Mouse (Mus musculus) kidney, embryonic 14.5 days (tissue): Measurements from ENCODE around the gene Epn1. TPM values are rescaled to one million over a fixed set of nuclear protein-coding genes. Genes with fewer than 3 reads are reported as not detected.
A peak's percentile ranks its signal among the peaks of the same experiment; 100 is the strongest.

Source experiments
- ATAC-seq: fragments of 200-750 bp; cut with Nextera tagmentation; 2 replicates; pipeline ENCODE4 v1.8.0; 2017; ENCODE audit warnings: moderate number of reproducible peaks, mild to moderate bottlenecking, moderate TSS enrichment, moderate library complexity; ENCODE audit not compliant: low FRiP score, low TSS enrichment
- H3K27ac ChIP-seq: fragments of 300-500 bp; sonication (generic); 2 replicates; pipeline ENCODE4 v1.5.1; 2014; ENCODE audit warnings: low read depth, mild to moderate bottlenecking, low read length, moderate library complexity, mixed read lengths
- H3K27me3 ChIP-seq: fragments of 300-500 bp; sonication (generic); 2 replicates; pipeline ENCODE4 v1.6.1; 2014; ENCODE audit warnings: mild to moderate bottlenecking, low read length; ENCODE audit not compliant: control insufficient read depth, insufficient read depth
- H3K36me3 ChIP-seq: fragments of 300-500 bp; sonication (generic); 2 replicates; pipeline ENCODE4 v1.6.1; 2014; ENCODE audit warnings: low read length, mixed read lengths; ENCODE audit not compliant: control insufficient read depth, insufficient read depth
- H3K4me1 ChIP-seq: fragments of 300-500 bp; sonication (generic); 2 replicates; pipeline ENCODE4 v1.6.1; 2014; ENCODE audit warnings: low read length, mixed read lengths; ENCODE audit not compliant: control insufficient read depth, insufficient read depth
- H3K4me2 ChIP-seq: fragments of 300-500 bp; sonication (generic); replicated peaks from 2 replicates; pipeline ENCODE4 v1.6.1; 2014; ENCODE audit warnings: low read depth, mild to moderate bottlenecking, low read length
- H3K4me3 ChIP-seq: fragments of 300-500 bp; sonication (generic); 2 replicates; pipeline ENCODE4 v1.5.1; 2014; ENCODE audit warnings: mild to moderate bottlenecking, low read length
- H3K9ac ChIP-seq: fragments of 300-500 bp; sonication (generic); 2 replicates; pipeline ENCODE4 v1.6.1; 2014; ENCODE audit warnings: low read depth, mild to moderate bottlenecking, low read length, moderate library complexity
- H3K9me3 ChIP-seq: fragments of 300-500 bp; sonication (generic); 2 replicates; pipeline ENCODE4 v1.6.1; 2016; ENCODE audit warnings: low read length; ENCODE audit not compliant: control insufficient read depth
- WGBS: fragments of 180-500 bp; shearing (Covaris S2); extraction: QIAGEN DNeasy Blood & Tissue Kit; methylation state at CpG from one replicate; pipeline ENCODE4 v1.1.7; 2014; 5-methylcytosine and 5-hydroxymethylcytosine counted together
- polyA plus RNA-seq: library from polyadenylated mRNA; unstranded; fragments of >200 nt; fragmentation: Nextera tagmentation; extraction: Ambion mirVana; gene quantifications from 2 replicates; pipeline ENCODE4 v1.2.1, GENCODE M21; 2014

Epn1 gene
- polyA plus RNA-seq, 1 experiment from 2014 or later = 63.8 TPM

DNA sequence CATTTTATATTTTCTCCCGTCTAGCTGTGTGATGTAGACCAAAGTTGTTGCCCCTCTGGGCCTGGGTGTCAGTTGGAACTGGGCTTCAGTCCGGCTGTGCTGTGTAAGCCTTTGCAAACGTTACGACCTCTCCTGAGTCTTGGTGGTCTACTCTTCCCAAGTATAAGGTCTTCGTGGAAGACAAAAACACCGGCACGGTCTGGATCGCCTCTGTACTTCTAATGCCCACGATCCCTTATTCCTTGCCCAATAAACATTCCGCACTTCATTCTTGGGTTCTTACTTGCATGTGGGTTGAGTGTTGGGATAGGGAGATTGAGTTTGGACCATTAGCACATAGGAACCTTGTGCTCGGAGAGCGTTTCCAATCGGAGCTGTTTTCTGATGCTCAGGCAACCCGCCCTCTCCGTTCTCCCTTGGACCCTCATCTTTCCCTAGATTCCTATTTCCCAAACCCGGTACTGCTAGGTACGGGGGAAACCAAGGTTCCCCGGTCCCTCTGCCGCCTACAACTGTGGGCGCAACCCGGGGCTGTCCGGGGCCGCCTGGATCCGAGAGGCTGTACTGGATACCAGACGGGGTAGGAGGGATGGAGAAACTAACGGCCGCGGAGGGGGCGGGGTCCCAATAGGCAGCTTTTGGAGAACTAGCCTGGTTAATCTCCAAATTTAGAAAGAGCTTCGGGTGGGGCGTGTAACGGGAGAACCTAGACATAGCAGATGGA, 26.4 kb upstream of the Epn1 start:
- Histone ChIP-seq H3K4me2 (peak overlapping the region; percentile 84), H3K27ac (no peak overlapping the region), H3K27me3 (peaks cover 45% of the 10 kb centered on the region), H3K4me1 (peaks cover 24% of the 10 kb centered on the region), H3K9ac (peak overlapping the region; percentile 53; the same call in 1 of the 2 replicates), H3K4me3 (peak overlapping the region; percentile 79), H3K36me3 (no peaks in the 10 kb centered on the region), H3K9me3 (no peaks in the 10 kb centered on the region)
- WGBS = 8% methylated on average over 32 of the region's 32 CpGs
- no peak for ATAC-seq

GRCm38 (mm10) chr7:5056651-5057263, 23.3 kb upstream of the Epn1 start:
- Histone ChIP-seq H3K36me3 (no peaks in the 10 kb centered on the region), H3K9ac (peak overlapping the region; percentile 75), H3K27ac (peak overlapping the region; percentile 42; the same call in 1 of the 2 replicates), H3K4me1 (peaks cover 32% of the 10 kb centered on the region), H3K4me3 (peak overlapping the region; percentile 60), H3K27me3 (peaks cover 45% of the 10 kb centered on the region), H3K9me3 (no peaks in the 10 kb centered on the region), H3K4me2 (peak overlapping the region; percentile 90)
- WGBS = 1% methylated on average over 51 of the region's 55 CpGs
- ATAC-seq = no peak

DNA sequence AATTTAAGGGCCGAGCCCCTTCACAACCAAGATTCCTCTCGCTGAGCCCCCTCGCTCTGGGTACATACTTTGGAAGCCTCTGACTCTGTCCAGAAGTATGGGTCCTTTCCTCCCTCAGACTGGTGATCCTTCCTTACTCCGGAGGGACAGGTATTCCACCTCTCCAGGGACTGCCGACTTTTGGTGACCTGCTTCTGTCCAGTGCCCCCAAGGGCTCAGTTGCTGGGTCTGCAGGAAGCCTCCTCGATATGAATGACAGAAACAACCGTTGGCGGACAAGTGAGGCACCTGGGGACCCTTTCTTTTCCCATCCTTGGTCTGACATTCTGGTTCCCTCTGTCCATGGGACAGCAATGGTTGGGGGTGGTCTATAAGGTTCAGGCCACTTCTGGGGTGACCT, 22.7 kb upstream of the Epn1 start:
- Histone ChIP-seq H3K9me3 (no peaks in the 10 kb centered on the region), H3K9ac (peak overlapping the region; percentile 75), H3K4me2 (peak overlapping the region; percentile 90), H3K4me3 (peak overlapping the region; percentile 60), H3K4me1 (peaks cover 28% of the 10 kb centered on the region), H3K27ac (no peak overlapping the region), H3K27me3 (peaks cover 38% of the 10 kb centered on the region), H3K36me3 (no peaks in the 10 kb centered on the region)
- no peak for ATAC-seq
- 27% methylated on average over 8 of the region's 8 CpGs for WGBS

GRCm38 (mm10) chr7:5057804-5058203, 22.2 kb upstream of the Epn1 start:
- H3K9ac ChIP-seq = peak overlapping the region; percentile 75; the same call in 1 of the 2 replicates
- no peak overlapping the region; the same call in 1 of the 2 replicates for H3K4me3 ChIP-seq
- H3K4me2 ChIP-seq = peak overlapping the region; percentile 90
- no peak for ATAC-seq
- H3K4me1 ChIP-seq = peaks cover 24% of the 10 kb centered on the region
- H3K36me3 ChIP-seq = no peaks in the 10 kb centered on the region
- no peaks in the 10 kb centered on the region for H3K9me3 ChIP-seq
- WGBS = 33% methylated on average over 11 of the region's 11 CpGs
- no peak overlapping the region for H3K27ac ChIP-seq
- H3K27me3 ChIP-seq = peaks cover 35% of the 10 kb centered on the region

GRCm38 (mm10) chr7:5058631-5059030, 21.4 kb upstream of the Epn1 start:
- no peak overlapping the region for H3K4me2 ChIP-seq
- H3K9me3 ChIP-seq = no peaks in the 10 kb centered on the region
- H3K9ac ChIP-seq = no peak overlapping the region
- no peak overlapping the region for H3K4me3 ChIP-seq
- peaks cover 20% of the 10 kb centered on the region; the same call in 1 of the 2 replicates for H3K4me1 ChIP-seq
- no peak overlapping the region for H3K27ac ChIP-seq
- no peak for ATAC-seq
- 95% methylated on average over 1 of the region's 1 CpGs for WGBS
- H3K36me3 ChIP-seq = no peaks in the 10 kb centered on the region
- H3K27me3 ChIP-seq = peaks cover 28% of the 10 kb centered on the region

- Histone ChIP-seq H3K27me3 (peaks cover 20% of the 10 kb centered on the region), H3K4me2 (no peak overlapping the region), H3K4me1 (peaks cover 19% of the 10 kb centered on the region), H3K36me3 (no peaks in the 10 kb centered on the region), H3K27ac (no peak overlapping the region), H3K9ac (no peak overlapping the region), H3K4me3 (no peak overlapping the region), H3K9me3 (no peaks in the 10 kb centered on the region)
- no peak for ATAC-seq
- WGBS = 91% methylated on average over 12 of the region's 12 CpGs
Observed at GRCm38 (mm10) chr7:5059421-5059820, 20.6 kb upstream of the Epn1 start.

GRCm38 (mm10) chr7:5060239-5060731, 19.8 kb upstream of the Epn1 start:
- H3K36me3 ChIP-seq = no peaks in the 10 kb centered on the region
- H3K9ac ChIP-seq = peak overlapping the region; percentile 89
- H3K4me3 ChIP-seq = peak overlapping the region; percentile 82
- 3% methylated on average over 27 of the region's 27 CpGs for whole genome bisulfite sequencing
- H3K27me3 ChIP-seq = peaks cover 12% of the 10 kb centered on the region; the same call in 1 of the 2 replicates
- peaks cover 18% of the 10 kb centered on the region for H3K4me1 ChIP-seq
- peak; percentile 8; the same call in 1 of the 2 replicates for ATAC-seq
- peak overlapping the region; percentile 73 for H3K4me2 ChIP-seq
- H3K9me3 ChIP-seq = no peaks in the 10 kb centered on the region
- H3K27ac ChIP-seq = peak overlapping the region; percentile 99

GRCm38 (mm10) chr7:5060944-5061773, 18.9 kb upstream of the Epn1 start:
- H3K9me3 ChIP-seq = no peaks in the 10 kb centered on the region
- H3K4me2 ChIP-seq = peak overlapping the region; percentile 73
- under 1% methylated on average over 60 of the region's 60 CpGs for WGBS
- H3K36me3 ChIP-seq = peaks cover 8% of the 10 kb centered on the region; the same call in 1 of the 2 replicates
- peaks cover 22% of the 10 kb centered on the region for H3K4me1 ChIP-seq
- peaks cover 6% of the 10 kb centered on the region; the same call in 1 of the 2 replicates for H3K27me3 ChIP-seq
- H3K27ac ChIP-seq = peak overlapping the region; percentile 99
- peak overlapping the region; percentile 89 for H3K9ac ChIP-seq
- ATAC-seq = peak; percentile 88
- H3K4me3 ChIP-seq = peak overlapping the region; percentile 82
